8 mouse cellular contexts compared by ENCODE assay signal in genomic region chr4:24496116-24496952, GRCm38 (mm10). TPM values are rescaled to one million over a fixed set of nuclear protein-coding genes. Genes with fewer than 3 reads are reported as not detected.
A peak's percentile ranks its signal among the peaks of the same experiment; 100 is the strongest.
DNase-seq lines count a peak whose midpoint lies in the region; ATAC-seq and TF ChIP-seq lines count a peak whose summit lies in the region.

Gene Mms22l, plus strand, starts transcription at chr4:24496451.

- TF ChIP-seq POLR2A in bone marrow macrophage, adult 2 months (IDR thresholded peaks at IDR 0.05; ENCODE audit: borderline replicate concordance, low read depth, low read length), result 0 out of 2 replicates have a peak, but pooled peaks have one; percentile 51
- TF ChIP-seq POLR2A in embryonic fibroblast, embryonic 13.5 days (IDR thresholded peaks at IDR 0.05; ENCODE audit: low read depth, low read length), result peak; percentile 94

- peak within 1 kb of the TSS; percentile 63 for H3K4me2 ChIP-seq in kidney, embryonic 14.5 days (replicated peaks; ENCODE audit: low read depth, low read length)
- peak within 1 kb of the TSS; percentile 72 for H3K4me2 ChIP-seq in limb, embryonic 15.5 days

- WGBS in kidney, embryonic 14.5 days, result under 1% methylated on average over 74 of the region's 83 CpGs
- WGBS in limb, embryonic 15.5 days, result 0% methylated on average over 79 of the region's 83 CpGs

- H3K9ac ChIP-seq in kidney, embryonic 14.5 days (ENCODE audit: low read depth, low read length), result peak within 1 kb of the TSS; percentile 97
- peak within 1 kb of the TSS; percentile 90 for H3K9ac ChIP-seq in limb, embryonic 15.5 days

- no peaks in the 10 kb centered on the region for H3K9me3 ChIP-seq in kidney, embryonic 14.5 days (ENCODE audit: control insufficient read depth, low read length)
- no peaks in the 10 kb centered on the region for H3K9me3 ChIP-seq in limb, embryonic 15.5 days

- peak; percentile 99 for ATAC-seq in kidney, embryonic 14.5 days (ENCODE audit: low FRiP score, low TSS enrichment)
- peak; percentile 96 for ATAC-seq in limb, embryonic 15.5 days (ENCODE audit: insufficient number of reproducible peaks, low FRiP score, low TSS enrichment, low read depth)

- H3K4me1 ChIP-seq in bone marrow macrophage, adult 2 months (ENCODE audit: control insufficient read depth, insufficient read depth, low read length), result no peaks in the 10 kb centered on the region
- no peaks in the 10 kb centered on the region for H3K4me1 ChIP-seq in embryonic fibroblast, embryonic 13.5 days (ENCODE audit: control insufficient read depth, insufficient read depth, low read length)
- 0 out of 2 replicates have a peak, but pooled peaks cover 4% of the 10 kb centered on the region for H3K4me1 ChIP-seq in kidney, embryonic 14.5 days (ENCODE audit: control insufficient read depth, insufficient read depth, low read length)
- 0 out of 2 replicates have a peak, but pooled peaks cover 3% of the 10 kb centered on the region for H3K4me1 ChIP-seq in limb, embryonic 15.5 days

- TF ChIP-seq CTCF in bone marrow macrophage, adult 2 months (IDR thresholded peaks at IDR 0.05; ENCODE audit: low read depth, low read length), result no peak
- no peak for TF ChIP-seq CTCF in embryonic fibroblast, embryonic 13.5 days (IDR thresholded peaks at IDR 0.05; ENCODE audit: borderline replicate concordance, insufficient read depth, low read length)

- H3K27ac ChIP-seq in bone marrow macrophage, adult 2 months (ENCODE audit: insufficient read depth, low read depth, low read length), result peak within 1 kb of the TSS; percentile 91
- H3K27ac ChIP-seq in embryonic fibroblast, embryonic 13.5 days (ENCODE audit: insufficient read depth, low read length), result peak within 1 kb of the TSS; percentile 87
- H3K27ac ChIP-seq in kidney, embryonic 14.5 days (ENCODE audit: low read depth, low read length), result peak within 1 kb of the TSS; percentile 98
- peak within 1 kb of the TSS; percentile 98 for H3K27ac ChIP-seq in limb, embryonic 15.5 days

- peak within 1 kb of the TSS; percentile 89 for H3K4me3 ChIP-seq in bone marrow macrophage, adult 2 months (ENCODE audit: insufficient read depth, low read length)
- H3K4me3 ChIP-seq in embryonic fibroblast, embryonic 13.5 days (ENCODE audit: insufficient read depth, low read length), result peak within 1 kb of the TSS; percentile 94
- peak within 1 kb of the TSS; percentile 83 for H3K4me3 ChIP-seq in kidney, embryonic 14.5 days (ENCODE audit: low read length)
- H3K4me3 ChIP-seq in limb, embryonic 15.5 days, result peak within 1 kb of the TSS; percentile 90

- H3K36me3 ChIP-seq in kidney, embryonic 14.5 days (ENCODE audit: control insufficient read depth, insufficient read depth, low read length), result peaks cover 10% of the 10 kb centered on the region
- H3K36me3 ChIP-seq in limb, embryonic 15.5 days, result peaks cover 4% of the 10 kb centered on the region; the same call in 1 of the 2 replicates

- DNase-seq in A20 (ENCODE audit: low read depth, low spot score), result peak; percentile 95
- DNase-seq in heart, adult 9 months (ENCODE audit: low spot score in 2 of 2), result peak; percentile 74 to 88
- peak; percentile 52 to 81 for DNase-seq in monocyte, adult 2 months (ENCODE audit: low read depth in 1 of 2, low spot score in 2 of 2)
- peak; percentile 89 to 90 for DNase-seq in spleen, postnatal 36 days (ENCODE audit: low spot score in 2 of 2)

- no peaks in the 10 kb centered on the region for H3K27me3 ChIP-seq in kidney, embryonic 14.5 days (ENCODE audit: control insufficient read depth, insufficient read depth, low read length)
- H3K27me3 ChIP-seq in limb, embryonic 15.5 days, result no peaks in the 10 kb centered on the region

RNA-seq across cellular contexts. Expression of gene Mms22l, which starts in this region (rescaled TPM):
- 9.1 and 10.7 TPM in 2 replicates for polyA plus RNA-seq in bone marrow macrophage, adult 2 months (2012; ENCODE audit: insufficient read depth, insufficient read length, missing spikeins)
- 20.2 and 24.7 TPM in 2 replicates for polyA plus RNA-seq in embryonic fibroblast, embryonic 13.5 days (2011; ENCODE audit: insufficient read length, low read depth, missing spikeins)
- polyA plus RNA-seq in kidney, embryonic 14.5 days (2014; fragmentation: Nextera tagmentation; extraction: Ambion mirVana), result 30.7 and 44.8 TPM in 2 replicates
- 20.6 and 22.3 TPM in 2 replicates for polyA plus RNA-seq in limb, embryonic 15.5 days (2015; fragmentation: Nextera tagmentation; extraction: Ambion mirVana)

Comparison
In these comparisons a context has a peak if more than half of its experiments do, and no peak if none do; other contexts are left out.
1. Peak in every context shown above with its lines: DNase-seq, ATAC-seq, H3K4me3 ChIP-seq and H3K27ac ChIP-seq.